Mouse (Mus musculus) stomach, embryonic 16.5 days (tissue): Measurements from ENCODE around the gene Zhx3. TPM values are rescaled to one million over a fixed set of nuclear protein-coding genes. Genes with fewer than 3 reads are reported as not detected.

Experiments
- ATAC-seq: fragments of 200-750 bp; cut with Nextera tagmentation; 2 replicates; pipeline ENCODE4 v1.8.0; 2017; ENCODE audit warnings: moderate number of reproducible peaks, moderate TSS enrichment; ENCODE audit not compliant: insufficient read depth, low FRiP score
- H3K27ac ChIP-seq: fragments of 300-500 bp; sonication (generic); 2 replicates; pipeline ENCODE4 v1.5.1; 2014; ENCODE audit warnings: low read length
- H3K27me3 ChIP-seq: fragments of 300-500 bp; sonication (generic); 2 replicates; pipeline ENCODE4 v1.6.1; 2014; ENCODE audit warnings: low read length, control low read depth, mixed read lengths; ENCODE audit not compliant: control insufficient read depth, insufficient read depth
- H3K36me3 ChIP-seq: fragments of 300-500 bp; sonication (generic); 2 replicates; pipeline ENCODE4 v1.6.1; 2014; ENCODE audit warnings: low read length; ENCODE audit not compliant: control insufficient read depth, insufficient read depth
- H3K4me1 ChIP-seq: fragments of 300-500 bp; sonication (generic); 2 replicates; pipeline ENCODE4 v1.6.1; 2014; ENCODE audit warnings: low read length, control low read depth, mixed read lengths; ENCODE audit not compliant: control insufficient read depth, insufficient read depth
- H3K4me2 ChIP-seq: fragments of 300-500 bp; sonication (generic); 2 replicates; pipeline ENCODE4 v1.6.1; 2014; ENCODE audit warnings: low read depth, low read length, mixed read lengths
- H3K4me3 ChIP-seq: fragments of 300-500 bp; sonication (generic); replicated peaks from 2 replicates; pipeline ENCODE4 v1.5.1; 2014; ENCODE audit warnings: mild to moderate bottlenecking, low read length
- H3K9ac ChIP-seq: fragments of 300-500 bp; sonication (generic); 2 replicates; pipeline ENCODE4 v1.6.1; 2014; ENCODE audit warnings: low read length
- H3K9me3 ChIP-seq: fragments of 300-500 bp; sonication (generic); replicated peaks from 2 replicates; pipeline ENCODE4 v1.6.1; 2016; ENCODE audit warnings: low read length, control low read depth; ENCODE audit not compliant: control insufficient read depth
- WGBS: fragments of 180-500 bp; shearing (Covaris S2); extraction: QIAGEN DNeasy Blood & Tissue Kit; methylation state at CpG from one replicate; pipeline ENCODE4 v1.1.7; 2014; 5-methylcytosine and 5-hydroxymethylcytosine counted together
- polyA plus RNA-seq: library from polyadenylated mRNA; unstranded; fragments of >200 nt; fragmentation: Nextera tagmentation; extraction: Ambion mirVana; gene quantifications from 2 replicates; pipeline ENCODE4 v1.2.1, GENCODE M21; 2015

Gene Zhx3
- polyA plus RNA-seq, 1 experiment from 2014 or later = 10.7 TPM

GRCm38 (mm10) chr2:160734331-160734730 is 138.5 kb downstream of the Zhx3 start:
- Histone ChIP-seq H3K4me1 (peaks cover 61% of the 10 kb centered on the region), H3K9me3 (no peaks in the 10 kb centered on the region), H3K4me2 (no peak overlapping the region; the same call in 1 of the 2 replicates), H3K27ac (no peak overlapping the region), H3K9ac (peak overlapping the region; percentile 28; the same call in 1 of the 2 replicates), H3K27me3 (no peaks in the 10 kb centered on the region), H3K4me3 (no peak overlapping the region), H3K36me3 (0 out of 2 replicates have a peak, but pooled peaks cover 6% of the 10 kb centered on the region)
- ATAC-seq = no peak
- 82% methylated on average over 3 of the region's 3 CpGs for WGBS

DNA sequence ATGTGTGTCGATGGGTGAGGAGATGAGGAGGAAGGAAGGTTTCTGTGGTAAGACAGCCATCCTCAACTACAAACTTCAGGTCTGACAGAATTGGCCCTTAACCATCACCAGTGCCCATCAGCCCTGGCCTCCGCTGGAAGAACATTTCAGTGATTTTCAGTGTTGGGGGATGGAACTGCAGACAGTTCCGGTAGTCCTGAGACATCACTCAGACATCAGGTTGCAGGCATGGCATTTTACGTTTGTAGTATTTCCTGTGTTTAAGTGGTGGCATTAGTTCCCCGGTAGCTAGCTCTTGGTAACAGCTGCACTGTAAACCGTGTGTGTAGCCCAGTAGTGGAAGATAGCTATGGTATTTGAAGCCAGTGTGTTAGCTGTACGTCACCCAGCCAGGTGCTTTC is 139.7 kb downstream of the Zhx3 start:
- WGBS = 21% methylated on average over 7 of the region's 7 CpGs
- 0 out of 2 replicates have a peak, but pooled peaks cover 6% of the 10 kb centered on the region for H3K36me3 ChIP-seq
- peak overlapping the region; percentile 79 for H3K4me3 ChIP-seq
- H3K9ac ChIP-seq = peak overlapping the region; percentile 88
- H3K9me3 ChIP-seq = no peaks in the 10 kb centered on the region
- H3K4me2 ChIP-seq = peak overlapping the region; percentile 90
- ATAC-seq = no peak
- no peak overlapping the region for H3K27ac ChIP-seq
- peaks cover 55% of the 10 kb centered on the region for H3K4me1 ChIP-seq
- no peaks in the 10 kb centered on the region for H3K27me3 ChIP-seq

GRCm38 (mm10) chr2:160732420-160732995 is 140.3 kb downstream of the Zhx3 start:
- no peak for ATAC-seq
- peak overlapping the region; percentile 91 for H3K27ac ChIP-seq
- H3K9ac ChIP-seq = peak overlapping the region; percentile 88
- H3K36me3 ChIP-seq = 0 out of 2 replicates have a peak, but pooled peaks cover 6% of the 10 kb centered on the region
- H3K4me2 ChIP-seq = peak overlapping the region; percentile 90
- peak overlapping the region; percentile 79 for H3K4me3 ChIP-seq
- H3K9me3 ChIP-seq = no peaks in the 10 kb centered on the region
- H3K27me3 ChIP-seq = no peaks in the 10 kb centered on the region
- whole genome bisulfite sequencing = 17% methylated on average over 9 of the region's 9 CpGs
- peaks cover 50% of the 10 kb centered on the region for H3K4me1 ChIP-seq

DNA sequence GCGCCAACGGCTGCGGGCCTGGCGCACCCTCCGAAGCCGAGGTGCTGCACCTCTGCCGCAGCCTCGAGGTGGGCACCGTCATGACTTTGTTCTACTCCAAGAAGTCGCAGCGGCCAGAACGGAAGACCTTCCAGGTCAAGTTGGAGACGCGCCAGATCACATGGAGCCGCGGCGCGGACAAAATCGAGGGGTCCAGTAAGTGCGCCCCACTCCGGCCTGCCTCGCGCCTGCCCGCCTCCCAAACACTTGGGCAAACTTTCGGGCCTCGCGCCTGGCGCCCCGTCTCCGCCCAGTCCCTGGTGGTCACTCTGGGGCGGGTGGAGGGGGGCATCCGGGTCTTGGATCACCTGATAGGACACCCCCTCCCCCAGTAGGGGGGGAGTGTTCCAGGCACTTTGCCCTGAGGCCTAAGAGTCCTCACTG is 140.9 kb downstream of the Zhx3 start:
- Histone ChIP-seq H3K27ac (peak overlapping the region; percentile 91), H3K9me3 (no peaks in the 10 kb centered on the region), H3K4me2 (peak overlapping the region; percentile 90), H3K4me1 (peaks cover 43% of the 10 kb centered on the region), H3K9ac (peak overlapping the region; percentile 88), H3K36me3 (0 out of 2 replicates have a peak, but pooled peaks cover 6% of the 10 kb centered on the region), H3K27me3 (no peaks in the 10 kb centered on the region), H3K4me3 (peak overlapping the region; percentile 79)
- peak; percentile 14 for ATAC-seq
- under 1% methylated on average over 32 of the region's 32 CpGs for WGBS

DNA sequence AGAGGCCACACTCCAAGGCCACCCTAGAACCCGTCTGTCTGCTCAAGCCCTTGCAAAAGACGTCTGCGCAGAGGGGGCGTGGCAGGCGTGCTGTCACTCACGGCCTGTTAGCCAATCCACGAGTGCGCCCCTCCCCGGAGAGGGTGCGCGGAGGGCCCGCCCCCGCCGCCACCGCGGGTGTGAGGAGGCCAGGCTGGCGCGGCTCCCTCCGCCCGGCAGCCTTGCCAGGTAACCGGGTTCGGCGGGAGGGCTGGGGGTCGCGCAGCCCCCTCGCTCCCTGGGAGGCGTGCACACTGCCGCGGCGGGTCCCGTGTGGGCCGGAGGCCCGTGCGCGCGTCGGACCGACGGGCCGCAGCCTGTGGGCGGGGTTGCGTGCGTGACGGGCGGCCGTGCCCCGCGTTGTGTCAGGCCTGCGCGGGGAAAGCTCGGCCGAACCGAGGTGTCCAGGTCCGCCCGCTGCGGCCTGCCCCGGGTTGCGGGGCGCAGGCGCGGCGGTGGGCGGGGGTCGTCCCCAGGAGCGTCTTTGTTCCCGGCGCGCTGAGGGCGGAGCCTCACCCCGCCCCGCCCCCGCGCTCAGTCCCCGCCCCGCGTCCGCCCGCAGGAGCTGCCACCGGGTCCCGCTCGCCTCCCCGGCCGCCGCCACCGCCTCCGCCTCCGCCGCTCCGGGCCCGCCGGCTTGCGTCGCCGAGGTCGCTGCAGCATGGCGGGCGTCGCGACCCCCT is 141.5 kb downstream of the Zhx3 start, which contains the start of gene Plcg1:
Gene Plcg1 (plus strand): TSS at position 184 of the 722 bp plus-strand sequence.
- no peaks in the 10 kb centered on the region for H3K9me3 ChIP-seq
- H3K27me3 ChIP-seq = no peaks in the 10 kb centered on the region
- peak within 1 kb of the TSS; percentile 90 for H3K4me2 ChIP-seq
- peak within 1 kb of the TSS; percentile 88 for H3K9ac ChIP-seq
- peak; percentile 95 for ATAC-seq
- peak within 1 kb of the TSS; percentile 91 for H3K27ac ChIP-seq
- H3K36me3 ChIP-seq = 0 out of 2 replicates have a peak, but pooled peaks cover 6% of the 10 kb centered on the region
- H3K4me1 ChIP-seq = peaks cover 39% of the 10 kb centered on the region
- peak within 1 kb of the TSS; percentile 79 for H3K4me3 ChIP-seq
- under 1% methylated on average over 89 of the region's 99 CpGs for WGBS

GRCm38 (mm10) chr2:160730797-160731116 is 142.0 kb downstream of the Zhx3 start:
- Histone ChIP-seq H3K27ac (peak overlapping the region; percentile 91; the same call in 1 of the 2 replicates), H3K4me1 (peaks cover 34% of the 10 kb centered on the region), H3K4me2 (peak overlapping the region; percentile 90), H3K9ac (peak overlapping the region; percentile 88), H3K36me3 (0 out of 2 replicates have a peak, but pooled peaks cover 6% of the 10 kb centered on the region), H3K4me3 (peak overlapping the region; percentile 79), H3K9me3 (no peaks in the 10 kb centered on the region), H3K27me3 (no peaks in the 10 kb centered on the region)
- ATAC-seq = no peak; the same call in none of the 2 replicates
- WGBS = 5% methylated on average over 19 of the region's 19 CpGs

DNA sequence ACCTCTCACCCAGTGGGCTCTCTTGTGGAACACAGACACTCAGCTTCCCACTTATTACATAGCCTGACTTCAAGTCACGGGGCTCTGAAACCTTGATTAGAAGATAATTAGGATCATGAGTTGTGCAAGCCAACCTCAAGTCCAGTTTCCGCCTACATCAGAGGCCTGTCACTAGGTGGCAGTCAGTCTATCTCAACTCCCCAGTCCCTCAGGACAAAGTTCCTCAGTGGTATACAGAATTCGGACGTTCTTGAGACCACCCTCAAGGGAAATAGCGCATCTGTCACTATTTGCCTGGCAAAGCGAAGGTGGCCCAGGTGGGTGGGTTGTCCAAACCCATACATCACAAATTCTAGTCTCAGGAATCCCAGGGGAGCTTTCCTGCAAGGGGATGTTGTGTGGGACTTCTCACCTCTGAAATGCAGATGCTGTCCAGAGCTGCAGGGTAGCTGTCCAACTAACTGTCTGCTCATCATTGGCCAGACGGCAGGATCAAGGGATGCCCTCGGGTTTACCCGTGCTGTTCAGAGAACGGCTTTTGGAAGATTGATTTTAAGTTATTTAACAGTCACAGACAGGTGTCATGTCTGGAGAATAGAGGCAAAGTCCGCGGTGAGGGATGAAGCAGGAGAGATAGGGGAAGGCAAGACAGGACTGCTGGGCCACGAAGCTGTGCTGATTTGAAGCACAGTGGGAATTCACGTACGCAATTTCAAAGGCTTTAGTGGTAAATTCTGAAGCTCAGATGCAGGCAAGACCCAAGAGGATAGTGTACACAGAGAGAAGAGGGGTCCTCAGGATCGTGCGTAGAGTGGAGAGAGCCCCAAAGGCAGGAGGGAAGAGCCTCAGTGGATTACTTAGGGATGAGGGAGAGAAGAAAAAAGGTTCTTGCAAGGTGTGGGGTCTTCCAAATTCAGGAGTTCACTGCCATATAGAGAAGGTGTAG is 142.7 kb downstream of the Zhx3 start:
- H3K9me3 ChIP-seq = no peaks in the 10 kb centered on the region
- 20% methylated on average over 17 of the region's 17 CpGs for WGBS
- H3K9ac ChIP-seq = peak overlapping the region; percentile 88
- no peak for ATAC-seq
- H3K27me3 ChIP-seq = no peaks in the 10 kb centered on the region
- no peak overlapping the region for H3K27ac ChIP-seq
- H3K4me1 ChIP-seq = peaks cover 33% of the 10 kb centered on the region
- peak overlapping the region; percentile 79 for H3K4me3 ChIP-seq
- H3K4me2 ChIP-seq = peak overlapping the region; percentile 90
- 0 out of 2 replicates have a peak, but pooled peaks cover 5% of the 10 kb centered on the region for H3K36me3 ChIP-seq

DNA sequence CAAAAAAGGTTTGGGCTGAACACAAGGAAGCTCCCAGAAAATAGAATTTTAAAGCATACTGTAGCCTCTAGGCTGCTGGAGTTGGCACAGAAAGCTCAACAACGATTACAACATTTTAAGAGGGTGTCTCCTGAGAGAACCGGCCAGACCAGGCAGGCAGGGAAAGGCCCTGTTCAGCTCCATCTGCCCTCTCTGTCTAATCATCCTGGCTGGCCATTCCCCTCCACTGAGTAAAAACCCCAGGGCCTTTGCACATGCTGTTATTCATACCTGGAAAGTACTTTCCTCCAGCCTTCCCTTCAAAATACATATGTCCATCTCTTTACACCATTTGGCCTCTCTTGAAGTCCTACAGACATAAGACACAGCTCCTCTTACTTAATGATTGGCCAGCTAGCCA is 143.4 kb downstream of the Zhx3 start:
- Histone ChIP-seq H3K27me3 (no peaks in the 10 kb centered on the region), H3K9ac (no peak overlapping the region), H3K27ac (no peak overlapping the region), H3K4me3 (no peak overlapping the region), H3K9me3 (no peaks in the 10 kb centered on the region), H3K4me2 (no peak overlapping the region), H3K4me1 (peaks cover 27% of the 10 kb centered on the region), H3K36me3 (0 out of 2 replicates have a peak, but pooled peaks cover 3% of the 10 kb centered on the region)
- ATAC-seq = no peak
- WGBS = 86% methylated on average over 2 of the region's 2 CpGs
